Mouse (Mus musculus): ENCODE measurements around the gene Rmi2. TPM values are rescaled to one million over a fixed set of nuclear protein-coding genes. Genes with fewer than 3 reads are reported as not detected.

Gene Rmi2
- polyA plus RNA-seq, 1 experiment: 3.8 TPM

- Histone ChIP-seq H3K27ac (ENCODE audit: insufficient read depth, low read length) (no peak overlapping the region), H3K4me3 (ENCODE audit: low read depth, low read length) (no peak overlapping the region), H3K27me3 (ENCODE audit: control insufficient read depth, insufficient read depth, low read length, poor library complexity, severe bottlenecking) (no peaks in the 10 kb centered on the region), H3K9me3 (replicated peaks; ENCODE audit: control insufficient read depth, insufficient read depth, low read length, poor library complexity, severe bottlenecking) (no peaks in the 10 kb centered on the region), H3K9ac (ENCODE audit: low read depth, poor library complexity, severe bottlenecking) (peak overlapping the region; percentile 48), H3K4me1 (ENCODE audit: control insufficient read depth, insufficient read depth, low read length) (no peaks in the 10 kb centered on the region), H3K36me3 (ENCODE audit: control insufficient read depth, insufficient read depth, low read length, poor library complexity, severe bottlenecking) (no peaks in the 10 kb centered on the region)
- TF ChIP-seq EP300 (IDR thresholded peaks at IDR 0.05; ENCODE audit: insufficient read depth, low read depth, low read length) (no peak), POLR2A (IDR thresholded peaks at IDR 0.05; ENCODE audit: insufficient read depth, low read length) (no peak), CTCF (IDR thresholded peaks at IDR 0.05; ENCODE audit: low read depth, low read length) (no peak)
Observed at GRCm38 (mm10) chr16:10834542-10834910, 333 bp upstream of the Rmi2 start.

GRCm38 (mm10) chr16:10836388-10836787 is 1.5 kb downstream of the Rmi2 start:
- no peaks in the 10 kb centered on the region for H3K4me1 ChIP-seq (ENCODE audit: control insufficient read depth, insufficient read depth, low read length)
- H3K27ac ChIP-seq (ENCODE audit: insufficient read depth, low read length): no peak overlapping the region
- H3K27me3 ChIP-seq (ENCODE audit: control insufficient read depth, insufficient read depth, low read length, poor library complexity, severe bottlenecking): no peaks in the 10 kb centered on the region
- H3K4me3 ChIP-seq (ENCODE audit: low read depth, low read length): no peak overlapping the region
- H3K9me3 ChIP-seq (replicated peaks; ENCODE audit: control insufficient read depth, insufficient read depth, low read length, poor library complexity, severe bottlenecking): no peaks in the 10 kb centered on the region
- TF ChIP-seq POLR2A (IDR thresholded peaks at IDR 0.05; ENCODE audit: insufficient read depth, low read length): no peak
- no peaks in the 10 kb centered on the region for H3K36me3 ChIP-seq (ENCODE audit: control insufficient read depth, insufficient read depth, low read length, poor library complexity, severe bottlenecking)
- H3K9ac ChIP-seq (ENCODE audit: low read depth, poor library complexity, severe bottlenecking): no peak overlapping the region

- Histone ChIP-seq H3K9ac (ENCODE audit: low read depth, poor library complexity, severe bottlenecking) (no peak overlapping the region), H3K9me3 (replicated peaks; ENCODE audit: control insufficient read depth, insufficient read depth, low read length, poor library complexity, severe bottlenecking) (no peaks in the 10 kb centered on the region), H3K27ac (ENCODE audit: insufficient read depth, low read length) (no peak overlapping the region), H3K27me3 (ENCODE audit: control insufficient read depth, insufficient read depth, low read length, poor library complexity, severe bottlenecking) (no peaks in the 10 kb centered on the region), H3K36me3 (ENCODE audit: control insufficient read depth, insufficient read depth, low read length, poor library complexity, severe bottlenecking) (no peaks in the 10 kb centered on the region), H3K4me3 (ENCODE audit: low read depth, low read length) (no peak overlapping the region), H3K4me1 (ENCODE audit: control insufficient read depth, insufficient read depth, low read length) (no peaks in the 10 kb centered on the region)
- no peak for TF ChIP-seq POLR2A (IDR thresholded peaks at IDR 0.05; ENCODE audit: insufficient read depth, low read length)
- TF ChIP-seq CTCF (IDR thresholded peaks at IDR 0.05; ENCODE audit: low read depth, low read length): no peak
- TF ChIP-seq EP300 (IDR thresholded peaks at IDR 0.05; ENCODE audit: insufficient read depth, low read depth, low read length): no peak
Observed at GRCm38 (mm10) chr16:10837250-10837649, 2.4 kb downstream of the Rmi2 start.

- H3K4me3 ChIP-seq (ENCODE audit: low read depth, low read length): no peak overlapping the region
- H3K9ac ChIP-seq (ENCODE audit: low read depth, poor library complexity, severe bottlenecking): no peak overlapping the region
- no peak overlapping the region for H3K27ac ChIP-seq (ENCODE audit: insufficient read depth, low read length)
- no peaks in the 10 kb centered on the region for H3K27me3 ChIP-seq (ENCODE audit: control insufficient read depth, insufficient read depth, low read length, poor library complexity, severe bottlenecking)
- H3K4me1 ChIP-seq (ENCODE audit: control insufficient read depth, insufficient read depth, low read length): no peaks in the 10 kb centered on the region
- no peaks in the 10 kb centered on the region for H3K9me3 ChIP-seq (replicated peaks; ENCODE audit: control insufficient read depth, insufficient read depth, low read length, poor library complexity, severe bottlenecking)
- no peaks in the 10 kb centered on the region for H3K36me3 ChIP-seq (ENCODE audit: control insufficient read depth, insufficient read depth, low read length, poor library complexity, severe bottlenecking)
- TF ChIP-seq CTCF (IDR thresholded peaks at IDR 0.05; ENCODE audit: low read depth, low read length) (no peak), EP300 (IDR thresholded peaks at IDR 0.05; ENCODE audit: insufficient read depth, low read depth, low read length) (no peak)
Observed at GRCm38 (mm10) chr16:10837903-10838302, 3.0 kb downstream of the Rmi2 start.

GRCm38 (mm10) chr16:10838487-10839245 is 3.8 kb downstream of the Rmi2 start:
- no peak overlapping the region for H3K27ac ChIP-seq (ENCODE audit: insufficient read depth, low read length)
- H3K27me3 ChIP-seq (ENCODE audit: control insufficient read depth, insufficient read depth, low read length, poor library complexity, severe bottlenecking): no peaks in the 10 kb centered on the region
- no peaks in the 10 kb centered on the region for H3K36me3 ChIP-seq (ENCODE audit: control insufficient read depth, insufficient read depth, low read length, poor library complexity, severe bottlenecking)
- H3K9me3 ChIP-seq (replicated peaks; ENCODE audit: control insufficient read depth, insufficient read depth, low read length, poor library complexity, severe bottlenecking): no peaks in the 10 kb centered on the region
- peaks cover 2% of the 10 kb centered on the region for H3K4me1 ChIP-seq (ENCODE audit: control insufficient read depth, insufficient read depth, low read length)
- TF ChIP-seq CTCF (IDR thresholded peaks at IDR 0.05; ENCODE audit: low read depth, low read length): no peak
- no peak for TF ChIP-seq POLR2A (IDR thresholded peaks at IDR 0.05; ENCODE audit: insufficient read depth, low read length)
- TF ChIP-seq EP300 (IDR thresholded peaks at IDR 0.05; ENCODE audit: insufficient read depth, low read depth, low read length): no peak
- H3K4me3 ChIP-seq (ENCODE audit: low read depth, low read length): no peak overlapping the region
- H3K9ac ChIP-seq (ENCODE audit: low read depth, poor library complexity, severe bottlenecking): no peak overlapping the region

GRCm38 (mm10) chr16:10840018-10840417 is 5.2 kb downstream of the Rmi2 start:
- no peaks in the 10 kb centered on the region for H3K27me3 ChIP-seq (ENCODE audit: control insufficient read depth, insufficient read depth, low read length, poor library complexity, severe bottlenecking)
- no peaks in the 10 kb centered on the region for H3K9me3 ChIP-seq (replicated peaks; ENCODE audit: control insufficient read depth, insufficient read depth, low read length, poor library complexity, severe bottlenecking)
- H3K36me3 ChIP-seq (ENCODE audit: control insufficient read depth, insufficient read depth, low read length, poor library complexity, severe bottlenecking): no peaks in the 10 kb centered on the region
- TF ChIP-seq CTCF (IDR thresholded peaks at IDR 0.05; ENCODE audit: low read depth, low read length) (no peak), POLR2A (IDR thresholded peaks at IDR 0.05; ENCODE audit: insufficient read depth, low read length) (no peak), EP300 (IDR thresholded peaks at IDR 0.05; ENCODE audit: insufficient read depth, low read depth, low read length) (no peak)
- peaks cover 2% of the 10 kb centered on the region for H3K4me1 ChIP-seq (ENCODE audit: control insufficient read depth, insufficient read depth, low read length)
- no peak overlapping the region for H3K4me3 ChIP-seq (ENCODE audit: low read depth, low read length)
- H3K27ac ChIP-seq (ENCODE audit: insufficient read depth, low read length): no peak overlapping the region
- H3K9ac ChIP-seq (ENCODE audit: low read depth, poor library complexity, severe bottlenecking): no peak overlapping the region
